Mouse (Mus musculus): ENCODE results near the gene Tbx5. TPM values are rescaled to one million over a fixed set of nuclear protein-coding genes. Genes with fewer than 3 reads are reported as not detected.

Gene Tbx5
- polyA plus RNA-seq, 1 experiment from 2014 or later: 0.27 TPM

DNA sequence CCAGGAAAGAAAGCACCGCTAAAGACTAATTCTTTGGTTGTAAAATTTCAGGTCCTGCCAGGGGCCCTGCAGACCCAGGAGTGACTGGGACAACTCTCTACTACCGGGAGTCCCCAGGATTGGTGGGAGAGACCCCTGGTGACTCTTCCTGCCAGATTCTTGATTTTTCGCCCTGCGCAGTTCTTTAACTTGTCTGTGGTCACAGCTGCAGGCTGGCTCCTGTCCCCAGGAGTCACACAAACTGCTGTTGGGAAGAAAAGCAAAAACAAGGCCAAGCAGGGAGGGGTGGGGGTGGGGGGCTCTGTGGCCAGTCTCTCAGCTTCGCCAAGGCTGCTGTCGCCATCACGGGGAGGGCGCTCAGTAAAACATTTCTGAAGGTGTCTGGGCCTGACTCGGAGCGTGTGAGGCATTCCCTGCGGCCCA is 32.2 kb upstream of the Tbx5 start:
- 4% methylated on average over 11 of the region's 11 CpGs for WGBS (ENCODE audit: insufficient replicate concordance)
- no peaks in the 10 kb centered on the region for H3K4me1 ChIP-seq
- H3K4me3 ChIP-seq: no peak overlapping the region
- peaks cover 100% of the 10 kb centered on the region for H3K27me3 ChIP-seq (replicated peaks)
- no peak overlapping the region for H3K4me2 ChIP-seq
- no peak overlapping the region for H3K27ac ChIP-seq
- no peaks in the 10 kb centered on the region for H3K36me3 ChIP-seq
- no peak overlapping the region for H3K9ac ChIP-seq
- no peaks in the 10 kb centered on the region for H3K9me3 ChIP-seq (replicated peaks)
- ATAC-seq: no peak

DNA sequence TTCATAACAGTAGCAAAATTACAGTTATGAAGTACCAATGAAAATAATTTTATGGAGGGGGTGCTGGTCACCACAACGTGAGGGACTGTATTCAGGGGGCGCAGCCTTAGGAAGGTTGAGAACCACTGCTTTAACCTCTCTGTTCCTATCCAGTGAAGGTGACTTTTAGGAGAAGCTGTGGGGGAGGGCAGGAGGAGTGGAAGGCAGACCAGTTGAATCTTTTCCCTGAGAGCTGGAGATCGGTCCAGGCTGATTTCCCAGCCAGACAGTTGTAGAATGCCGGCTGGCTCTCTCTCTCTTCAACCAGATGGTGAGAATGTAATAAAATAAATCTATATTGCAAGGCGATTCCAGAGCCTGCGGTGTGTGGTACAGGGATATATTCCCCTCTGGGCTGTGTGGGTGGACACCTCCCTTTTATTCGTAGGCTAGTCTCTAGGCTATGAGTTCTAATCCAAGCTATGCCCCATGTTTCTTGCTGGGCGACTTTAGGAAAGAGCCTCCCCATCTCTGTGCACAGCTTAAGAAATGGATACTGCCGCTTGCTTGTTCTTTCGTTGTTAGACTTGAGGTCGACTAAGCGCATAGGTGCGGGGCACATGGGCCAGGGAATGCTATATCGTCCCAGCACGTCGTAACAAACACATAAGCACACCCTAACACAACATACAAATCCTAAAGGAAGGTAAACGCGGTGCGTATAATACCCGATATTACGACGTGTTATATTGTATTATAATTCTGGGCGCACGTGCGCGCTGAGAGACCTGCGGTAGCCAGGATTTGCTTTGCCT is 29.7 kb upstream of the Tbx5 start:
- no peak overlapping the region for H3K4me3 ChIP-seq

DNA sequence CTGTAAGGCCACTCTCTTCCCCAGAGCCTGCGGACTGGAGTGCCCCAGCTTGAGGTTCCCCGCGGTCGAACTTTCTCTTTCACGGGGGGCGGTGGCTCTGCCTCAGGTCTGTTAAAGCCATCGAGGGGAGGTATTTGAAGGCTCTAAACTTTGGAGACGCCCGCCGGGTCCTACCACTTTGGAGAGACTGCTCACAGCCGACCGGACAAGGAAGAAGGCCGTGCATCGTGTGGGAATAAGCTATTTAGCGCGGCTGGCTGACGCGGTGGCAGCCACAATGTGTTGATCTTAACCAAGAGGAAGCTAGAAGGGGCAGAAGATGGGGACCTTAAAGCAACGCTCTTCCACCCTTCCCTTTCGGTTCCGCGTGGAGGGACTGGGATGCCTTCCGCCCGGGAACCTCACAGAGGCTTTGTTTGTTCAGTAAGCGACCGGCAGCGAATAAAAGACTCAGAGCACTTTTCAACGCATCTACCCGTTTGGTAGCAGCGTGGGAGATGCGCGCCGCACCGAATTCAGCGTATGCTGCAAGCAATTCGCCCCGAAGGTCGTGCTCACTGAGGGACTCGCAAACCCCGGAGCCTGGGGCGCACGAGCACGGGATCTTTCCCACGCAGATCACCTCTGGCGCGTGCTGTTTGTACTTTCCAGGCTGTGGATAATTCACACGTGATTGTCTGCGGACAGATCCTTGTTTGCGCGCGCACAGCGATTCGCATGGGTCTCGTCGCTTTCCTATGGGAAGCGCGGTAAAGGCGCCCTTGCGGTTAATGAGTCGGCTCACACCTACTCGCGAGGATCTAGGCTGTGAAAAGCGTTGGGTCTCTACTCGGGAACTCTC is 28.8 kb upstream of the Tbx5 start:
- no peaks in the 10 kb centered on the region for H3K36me3 ChIP-seq
- H3K4me2 ChIP-seq: no peak overlapping the region
- no peaks in the 10 kb centered on the region for H3K9me3 ChIP-seq (replicated peaks)
- no peak overlapping the region for H3K4me3 ChIP-seq
- 1% methylated on average over 64 of the region's 64 CpGs for WGBS (ENCODE audit: insufficient replicate concordance)
- no peak overlapping the region for H3K9ac ChIP-seq
- peaks cover 100% of the 10 kb centered on the region for H3K27me3 ChIP-seq (replicated peaks)
- no peaks in the 10 kb centered on the region for H3K4me1 ChIP-seq
- no peak for ATAC-seq
- H3K27ac ChIP-seq: no peak overlapping the region

More for the DNA sequence above, 29.7 kb upstream of the Tbx5 start:
- H3K9ac ChIP-seq: no peak overlapping the region
- no peak overlapping the region for H3K27ac ChIP-seq
- no peaks in the 10 kb centered on the region for H3K36me3 ChIP-seq
- WGBS (ENCODE audit: insufficient replicate concordance): 4% methylated on average over 27 of the region's 27 CpGs
- H3K4me2 ChIP-seq: no peak overlapping the region
- no peaks in the 10 kb centered on the region for H3K4me1 ChIP-seq
- H3K27me3 ChIP-seq (replicated peaks): peaks cover 100% of the 10 kb centered on the region
- ATAC-seq: no peak
- H3K9me3 ChIP-seq (replicated peaks): no peaks in the 10 kb centered on the region

- WGBS (ENCODE audit: insufficient replicate concordance): 3% methylated on average over 35 of the region's 35 CpGs
- H3K36me3 ChIP-seq: no peaks in the 10 kb centered on the region
- H3K4me3 ChIP-seq: no peak overlapping the region
- no peak overlapping the region for H3K9ac ChIP-seq
- ATAC-seq: no peak
- H3K4me1 ChIP-seq: no peaks in the 10 kb centered on the region
- H3K27ac ChIP-seq: no peak overlapping the region
- peaks cover 100% of the 10 kb centered on the region for H3K27me3 ChIP-seq (replicated peaks)
- no peak overlapping the region for H3K4me2 ChIP-seq
- H3K9me3 ChIP-seq (replicated peaks): no peaks in the 10 kb centered on the region
These were observed 28.0 kb upstream of the Tbx5 start for GRCm38 (mm10) chr5:119804301-119805039.

DNA sequence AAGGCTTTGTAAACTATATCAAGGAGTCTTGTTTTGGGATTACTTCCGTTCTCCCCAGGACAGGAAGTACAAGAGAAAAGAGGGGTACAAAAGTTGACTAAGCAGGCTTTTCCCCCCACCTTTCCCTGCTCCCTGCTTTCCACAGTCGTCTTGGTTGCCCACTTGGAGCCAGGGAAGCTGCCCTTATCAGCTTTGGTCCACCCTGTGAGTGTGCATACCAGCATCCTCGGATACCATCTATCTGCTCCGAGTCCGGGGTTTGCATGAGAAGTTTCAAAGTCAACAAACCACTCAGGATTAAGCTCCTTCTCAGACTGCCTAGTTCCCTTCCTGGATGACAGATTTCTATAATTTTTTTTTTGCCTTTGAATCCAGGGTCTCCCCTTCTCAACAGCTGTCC is 26.8 kb upstream of the Tbx5 start:
- Histone ChIP-seq H3K9me3 (replicated peaks) (no peaks in the 10 kb centered on the region), H3K27ac (no peak overlapping the region), H3K4me3 (no peak overlapping the region)

GRCm38 (mm10) chr5:119806467-119806866 is 26.0 kb upstream of the Tbx5 start:
- H3K4me3 ChIP-seq: no peak overlapping the region
- H3K9ac ChIP-seq: no peak overlapping the region
- peaks cover 98% of the 10 kb centered on the region for H3K27me3 ChIP-seq (replicated peaks)
- ATAC-seq: no peak
- no peak overlapping the region for H3K27ac ChIP-seq
- no peaks in the 10 kb centered on the region for H3K36me3 ChIP-seq
- H3K4me1 ChIP-seq: no peaks in the 10 kb centered on the region
- no peak overlapping the region for H3K4me2 ChIP-seq
- no peaks in the 10 kb centered on the region for H3K9me3 ChIP-seq (replicated peaks)

More for the DNA sequence above, 26.8 kb upstream of the Tbx5 start:
- ATAC-seq: no peak
- no peaks in the 10 kb centered on the region for H3K4me1 ChIP-seq
- H3K27me3 ChIP-seq (replicated peaks): peaks cover 98% of the 10 kb centered on the region
- H3K4me2 ChIP-seq: no peak overlapping the region
- no peak overlapping the region for H3K9ac ChIP-seq
- WGBS (ENCODE audit: insufficient replicate concordance): 5% methylated on average over 5 of the region's 5 CpGs
- H3K36me3 ChIP-seq: no peaks in the 10 kb centered on the region

GRCm38 (mm10) chr5:119807481-119808183 is 24.8 kb upstream of the Tbx5 start:
- no peaks in the 10 kb centered on the region for H3K4me1 ChIP-seq
- 9% methylated on average over 20 of the region's 20 CpGs for WGBS (ENCODE audit: insufficient replicate concordance)
- H3K9me3 ChIP-seq (replicated peaks): no peaks in the 10 kb centered on the region
- no peak overlapping the region for H3K4me2 ChIP-seq
- no peak overlapping the region for H3K9ac ChIP-seq
- no peak overlapping the region for H3K4me3 ChIP-seq
- ATAC-seq: no peak
- no peaks in the 10 kb centered on the region for H3K36me3 ChIP-seq
- peaks cover 93% of the 10 kb centered on the region for H3K27me3 ChIP-seq (replicated peaks)
- no peak overlapping the region for H3K27ac ChIP-seq

DNA sequence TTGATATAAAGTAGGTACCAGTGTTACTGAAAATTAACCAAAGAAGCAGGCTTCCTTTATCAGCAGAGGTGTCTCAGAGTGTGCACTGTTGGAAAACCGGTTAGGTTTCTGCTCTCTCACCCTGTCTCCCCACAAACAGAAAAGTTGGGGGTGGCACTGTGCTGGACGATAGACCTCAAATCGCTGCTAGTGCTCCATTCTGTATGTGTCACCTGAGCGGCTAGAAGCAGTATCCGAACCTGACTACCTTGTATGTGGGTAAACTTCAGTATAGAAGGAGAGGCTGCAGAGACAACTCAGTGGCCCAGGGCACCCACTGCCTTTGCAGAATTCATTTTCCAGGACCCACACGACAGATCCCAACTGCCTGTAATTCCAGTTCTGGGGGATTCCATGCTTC is 23.8 kb upstream of the Tbx5 start:
- Histone ChIP-seq H3K4me1 (no peaks in the 10 kb centered on the region), H3K4me3 (no peak overlapping the region), H3K36me3 (no peaks in the 10 kb centered on the region), H3K4me2 (no peak overlapping the region), H3K27ac (no peak overlapping the region), H3K9ac (no peak overlapping the region), H3K9me3 (replicated peaks) (no peaks in the 10 kb centered on the region), H3K27me3 (replicated peaks) (peaks cover 90% of the 10 kb centered on the region)
- WGBS (ENCODE audit: insufficient replicate concordance): 39% methylated on average over 6 of the region's 6 CpGs
- ATAC-seq: no peak

DNA sequence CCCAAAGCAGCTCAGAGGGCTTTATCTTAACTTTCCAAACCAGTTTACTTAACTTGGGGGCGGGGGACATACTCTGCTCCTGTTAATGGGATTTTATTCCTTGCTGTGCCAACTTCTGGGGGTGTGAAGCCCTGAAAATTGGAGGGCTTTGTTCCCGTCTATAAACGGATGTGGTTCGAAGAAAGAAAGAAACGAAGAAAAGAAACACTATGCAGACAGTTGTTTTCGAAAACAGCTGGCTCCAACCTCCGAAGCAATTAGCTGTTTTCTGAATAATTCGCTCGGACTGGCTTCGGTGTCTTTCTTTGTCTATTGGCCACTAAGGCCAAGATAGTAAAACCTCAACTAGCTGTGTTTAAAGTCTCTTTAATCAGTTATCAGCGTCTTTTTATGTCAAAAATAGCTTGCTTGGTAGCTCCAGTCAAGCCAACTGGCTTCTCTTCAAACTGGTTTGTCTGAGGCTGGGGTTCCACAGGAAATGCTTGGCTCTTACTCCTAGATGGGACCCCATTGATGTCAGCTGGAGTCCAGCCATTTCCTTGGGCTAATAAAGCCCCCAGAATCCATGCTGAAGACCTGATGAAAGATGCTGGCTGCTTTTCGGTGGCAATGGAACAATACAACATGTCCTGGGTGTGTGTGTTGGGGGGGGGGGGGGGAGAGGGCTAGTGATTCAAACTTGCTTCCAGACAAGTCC is 21.3 kb upstream of the Tbx5 start:
- Histone ChIP-seq H3K9me3 (replicated peaks) (no peaks in the 10 kb centered on the region), H3K27ac (no peak overlapping the region), H3K27me3 (replicated peaks) (peaks cover 68% of the 10 kb centered on the region), H3K4me2 (no peak overlapping the region), H3K36me3 (no peaks in the 10 kb centered on the region), H3K4me3 (no peak overlapping the region), H3K9ac (no peak overlapping the region), H3K4me1 (no peaks in the 10 kb centered on the region)
- WGBS (ENCODE audit: insufficient replicate concordance): 36% methylated on average over 12 of the region's 12 CpGs
- ATAC-seq: no peak

- Histone ChIP-seq H3K9me3 (replicated peaks) (no peaks in the 10 kb centered on the region), H3K27me3 (replicated peaks) (peaks cover 41% of the 10 kb centered on the region), H3K4me1 (no peaks in the 10 kb centered on the region), H3K4me2 (no peak overlapping the region), H3K27ac (no peak overlapping the region), H3K9ac (no peak overlapping the region), H3K4me3 (no peak overlapping the region), H3K36me3 (no peaks in the 10 kb centered on the region)
- WGBS (ENCODE audit: insufficient replicate concordance): 45% methylated on average over 1 of the region's 1 CpGs
- ATAC-seq: no peak
These were observed 17.2 kb upstream of the Tbx5 start for GRCm38 (mm10) chr5:119815247-119815646.

- WGBS (ENCODE audit: insufficient replicate concordance): 73% methylated on average over 6 of the region's 6 CpGs
- Histone ChIP-seq H3K4me1 (no peaks in the 10 kb centered on the region), H3K27me3 (replicated peaks) (peaks cover 56% of the 10 kb centered on the region; the same call in 1 of the 2 replicates), H3K4me3 (no peak overlapping the region), H3K27ac (no peak overlapping the region), H3K9ac (no peak overlapping the region), H3K9me3 (replicated peaks) (no peaks in the 10 kb centered on the region), H3K4me2 (no peak overlapping the region), H3K36me3 (no peaks in the 10 kb centered on the region)
- ATAC-seq: no peak
These were observed 12.0 kb upstream of the Tbx5 start for GRCm38 (mm10) chr5:119820452-119820851.
